Mouse (Mus musculus): Measurements from ENCODE around the gene Lztr1.

Lztr1 gene

GRCm38 (mm10) chr16:17558811-17559210 is 50.3 kb downstream of the Lztr1 start:
- no peak for DNase-seq

- no peak for DNase-seq
Observed at GRCm38 (mm10) chr16:17559396-17560027, 51.0 kb downstream of the Lztr1 start.

- DNase-seq = no peak
Observed at GRCm38 (mm10) chr16:17561128-17561750, 52.8 kb downstream of the Lztr1 start, which contains the start of gene Lrrc74b. Gene Lrrc74b (minus strand): TSS chr16:17561247.

DNA sequence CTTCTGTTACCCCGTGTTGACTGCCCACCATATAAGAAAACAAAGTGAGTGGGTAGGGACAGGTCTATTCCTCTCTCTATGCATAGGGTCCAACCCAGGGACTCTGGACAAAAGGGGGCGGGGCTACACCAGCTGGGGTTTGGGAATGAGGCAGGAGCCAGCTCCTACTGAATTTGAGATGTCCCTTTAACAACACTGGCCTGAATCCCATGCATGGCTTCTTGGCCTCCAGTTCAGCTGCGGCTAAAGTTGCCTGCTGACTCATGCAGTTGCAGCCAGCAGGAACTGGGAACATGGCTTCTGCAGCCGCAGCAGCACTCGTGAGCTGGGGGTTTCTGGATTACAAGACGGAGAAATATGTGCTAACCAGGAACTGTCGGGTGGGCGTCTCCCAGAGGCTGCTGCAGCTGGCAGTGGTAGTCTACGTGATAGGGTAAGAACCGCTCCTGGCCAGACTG is 53.3 kb downstream of the Lztr1 start, which contains the start of gene P2rx6:
Gene P2rx6 (plus strand): TSS at position 135 of the 458 bp plus-strand sequence.
- no peak for DNase-seq

GRCm38 (mm10) chr16:17563580-17563979 is 55.1 kb downstream of the Lztr1 start:
- DNase-seq = no peak

DNA sequence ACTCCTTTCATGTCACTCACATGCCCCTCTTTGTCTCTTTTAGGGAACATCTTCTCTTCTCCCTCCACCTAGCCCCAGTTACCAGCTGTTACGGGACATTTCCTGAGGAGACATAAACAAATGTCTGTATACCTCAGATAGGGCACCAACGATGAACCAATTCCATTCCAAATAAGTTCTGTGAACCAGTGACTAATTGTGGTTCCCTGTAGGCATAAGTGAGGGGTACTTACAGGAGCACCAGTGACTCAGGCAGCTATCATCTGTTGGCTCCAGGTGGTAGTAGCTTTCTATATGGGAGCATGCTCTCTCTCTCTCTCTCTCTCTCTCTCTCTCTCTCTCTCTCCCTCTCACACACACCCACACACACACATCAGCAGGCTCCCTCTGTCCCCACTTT is 55.7 kb downstream of the Lztr1 start:
- DNase-seq = no peak

- no peak for DNase-seq
Observed at GRCm38 (mm10) chr16:17564771-17565170, 56.3 kb downstream of the Lztr1 start.

DNA sequence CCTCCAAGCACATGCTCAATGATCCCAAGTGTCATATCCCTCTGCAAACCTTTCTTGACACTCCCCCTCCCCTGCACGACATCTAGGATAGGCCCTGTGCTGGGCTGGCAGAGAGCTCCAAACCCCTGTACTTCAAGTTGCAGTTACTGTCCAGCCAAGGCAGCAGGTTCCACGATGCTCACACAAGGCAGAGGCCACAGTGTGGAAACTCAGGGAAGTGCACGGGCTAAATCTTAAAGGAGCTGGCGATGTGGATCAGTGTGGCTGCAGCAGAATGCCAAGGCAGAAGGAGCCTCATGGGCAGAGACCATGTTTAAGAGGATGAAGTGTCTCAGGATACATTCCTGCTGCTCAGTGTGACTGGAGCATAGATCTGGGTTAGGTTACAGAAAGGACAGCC is 57.7 kb downstream of the Lztr1 start:
- DNase-seq = no peak
